Mouse (Mus musculus) stomach, postnatal 0 days (tissue): ENCODE results near the gene Cd101. TPM values are rescaled to one million over a fixed set of nuclear protein-coding genes. Genes with fewer than 3 reads are reported as not detected.

ENCODE experiments used
- ATAC-seq: fragments of 200-750 bp; cut with Nextera tagmentation; 2 replicates; pipeline ENCODE4 v1.8.0; 2017; ENCODE audit not compliant: low FRiP score, low TSS enrichment
- DNase-seq: peaks from one replicate; pipeline ENCODE4 v3.0.0-alpha.2; 2016; ENCODE audit warnings: low spot score
- H3K27ac ChIP-seq: fragments of 300-500 bp; sonication (generic); replicated peaks from 2 replicates; pipeline ENCODE4 v1.5.1; 2014; ENCODE audit warnings: mild to moderate bottlenecking, control low read depth
- H3K27me3 ChIP-seq: fragments of 300-500 bp; sonication (generic); 2 replicates; pipeline ENCODE4 v1.6.1; 2014; ENCODE audit warnings: low read length; ENCODE audit not compliant: control insufficient read depth, insufficient read depth
- H3K36me3 ChIP-seq: fragments of 300-500 bp; sonication (generic); 2 replicates; pipeline ENCODE4 v1.6.1; 2014; ENCODE audit warnings: low read length, mixed read lengths; ENCODE audit not compliant: control insufficient read depth, insufficient read depth
- H3K4me1 ChIP-seq: fragments of 300-500 bp; sonication (generic); replicated peaks from 2 replicates; pipeline ENCODE4 v1.6.1; 2014; ENCODE audit warnings: antibody characterized with exemption; ENCODE audit not compliant: control insufficient read depth, insufficient read depth
- H3K4me2 ChIP-seq: fragments of 300-500 bp; sonication (generic); replicated peaks from 2 replicates; pipeline ENCODE4 v1.6.1; 2014; ENCODE audit warnings: low read depth, mild to moderate bottlenecking, control low read depth, moderate library complexity
- H3K4me3 ChIP-seq: fragments of 300-500 bp; sonication (generic); 2 replicates; pipeline ENCODE4 v1.5.1; 2014; ENCODE audit warnings: low read depth, low read length, control low read depth
- H3K9ac ChIP-seq: fragments of 300-500 bp; sonication (generic); 2 replicates; pipeline ENCODE4 v1.6.1; 2014; ENCODE audit warnings: mild to moderate bottlenecking, low read length, control low read depth, mixed read lengths
- H3K9me3 ChIP-seq: fragments of 300-500 bp; sonication (generic); 2 replicates; pipeline ENCODE4 v1.6.1; 2016; ENCODE audit warnings: low read length; ENCODE audit not compliant: control insufficient read depth
- CTCF ChIP-seq: IDR thresholded peaks from 2 replicates; pipeline ENCODE4 v1.5.1; 2016; ENCODE audit warnings: antibody characterized with exemption, low read depth, mild to moderate bottlenecking, moderate library complexity
- EP300 ChIP-seq: optimal IDR thresholded peaks from 2 replicates; pipeline ENCODE3; 2016; ENCODE audit warnings: antibody characterized with exemption
- WGBS: fragments of 180-500 bp; shearing (Covaris S2); extraction: QIAGEN DNeasy Blood & Tissue Kit; methylation state at CpG from one replicate; pipeline ENCODE4 v1.1.7; 2014; 5-methylcytosine and 5-hydroxymethylcytosine counted together
- polyA plus RNA-seq: library from polyadenylated mRNA; unstranded; fragments of >200 nt; fragmentation: Nextera tagmentation; extraction: Ambion mirVana; gene quantifications from 2 replicates; pipeline ENCODE4 v1.2.1, GENCODE M21; 2015

Gene Cd101
- polyA plus RNA-seq, 1 experiment from 2014 or later: 0.06 TPM

GRCm38 (mm10) chr3:101007112-101007782, 22.1 kb downstream of the Cd101 start:
- H3K4me2 ChIP-seq: no peak overlapping the region
- no peaks in the 10 kb centered on the region for H3K36me3 ChIP-seq
- H3K4me3 ChIP-seq: no peak overlapping the region
- WGBS: 51% methylated on average over 5 of the region's 5 CpGs
- DNase-seq (no peak), ATAC-seq (no peak)
- H3K27ac ChIP-seq: no peak overlapping the region
- no peaks in the 10 kb centered on the region for H3K27me3 ChIP-seq
- TF ChIP-seq CTCF (no peak), EP300 (no peak)
- no peak overlapping the region for H3K9ac ChIP-seq
- no peaks in the 10 kb centered on the region for H3K4me1 ChIP-seq
- no peaks in the 10 kb centered on the region for H3K9me3 ChIP-seq

GRCm38 (mm10) chr3:101005392-101005791, 24.0 kb downstream of the Cd101 start:
- Histone ChIP-seq H3K9ac (no peak overlapping the region), H3K27ac (no peak overlapping the region), H3K9me3 (no peaks in the 10 kb centered on the region), H3K4me2 (no peak overlapping the region), H3K4me1 (no peaks in the 10 kb centered on the region), H3K27me3 (no peaks in the 10 kb centered on the region), H3K36me3 (no peaks in the 10 kb centered on the region), H3K4me3 (no peak overlapping the region)
- WGBS: 68% methylated on average over 6 of the region's 6 CpGs
- no peak for ATAC-seq
- DNase-seq: no peak
- TF ChIP-seq EP300: no peak
- TF ChIP-seq CTCF: no peak

GRCm38 (mm10) chr3:101003575-101004356, 25.6 kb downstream of the Cd101 start:
- no peak overlapping the region for H3K9ac ChIP-seq
- DNase-seq (no peak), ATAC-seq (no peak)
- TF ChIP-seq CTCF (no peak), EP300 (no peak)
- no peaks in the 10 kb centered on the region for H3K9me3 ChIP-seq
- H3K4me3 ChIP-seq: no peak overlapping the region
- no peaks in the 10 kb centered on the region for H3K27me3 ChIP-seq
- H3K27ac ChIP-seq: no peak overlapping the region
- no peaks in the 10 kb centered on the region for H3K36me3 ChIP-seq
- no peak overlapping the region for H3K4me2 ChIP-seq
- WGBS: 86% methylated on average over 15 of the region's 15 CpGs
- no peaks in the 10 kb centered on the region for H3K4me1 ChIP-seq

- no peak overlapping the region for H3K9ac ChIP-seq
- H3K36me3 ChIP-seq: no peaks in the 10 kb centered on the region
- H3K27me3 ChIP-seq: no peaks in the 10 kb centered on the region
- TF ChIP-seq EP300 (no peak), CTCF (no peak)
- ATAC-seq: no peak
- no peaks in the 10 kb centered on the region for H3K4me1 ChIP-seq
- WGBS: 34% methylated on average over 2 of the region's 2 CpGs
- no peaks in the 10 kb centered on the region for H3K9me3 ChIP-seq
- no peak overlapping the region for H3K4me2 ChIP-seq
- no peak for DNase-seq
- H3K27ac ChIP-seq: no peak overlapping the region
- no peak overlapping the region for H3K4me3 ChIP-seq
Measured at GRCm38 (mm10) chr3:100999732-101000131, 29.6 kb downstream of the Cd101 start.

GRCm38 (mm10) chr3:100998904-100999340, 30.4 kb downstream of the Cd101 start:
- peak; percentile 76 for DNase-seq
- H3K27ac ChIP-seq: no peak overlapping the region
- no peaks in the 10 kb centered on the region for H3K4me1 ChIP-seq
- no peaks in the 10 kb centered on the region for H3K9me3 ChIP-seq
- H3K27me3 ChIP-seq: no peaks in the 10 kb centered on the region
- peak; percentile 72 for ATAC-seq
- TF ChIP-seq CTCF: peak; percentile 90
- no peak for TF ChIP-seq EP300
- 19% methylated on average over 6 of the region's 6 CpGs for WGBS
- no peak overlapping the region for H3K4me2 ChIP-seq
- no peak overlapping the region for H3K9ac ChIP-seq
- no peak overlapping the region for H3K4me3 ChIP-seq
- H3K36me3 ChIP-seq: no peaks in the 10 kb centered on the region
